Mouse (Mus musculus): Measurements from ENCODE around the gene Prr5l. TPM values are rescaled to one million over a fixed set of nuclear protein-coding genes. Genes with fewer than 3 reads are reported as not detected.
A peak's percentile ranks its signal among the peaks of the same experiment; 100 is the strongest.

The Prr5l gene
- polyA plus RNA-seq, 1 experiment from 2014 or later, result 8.2 TPM

DNA sequence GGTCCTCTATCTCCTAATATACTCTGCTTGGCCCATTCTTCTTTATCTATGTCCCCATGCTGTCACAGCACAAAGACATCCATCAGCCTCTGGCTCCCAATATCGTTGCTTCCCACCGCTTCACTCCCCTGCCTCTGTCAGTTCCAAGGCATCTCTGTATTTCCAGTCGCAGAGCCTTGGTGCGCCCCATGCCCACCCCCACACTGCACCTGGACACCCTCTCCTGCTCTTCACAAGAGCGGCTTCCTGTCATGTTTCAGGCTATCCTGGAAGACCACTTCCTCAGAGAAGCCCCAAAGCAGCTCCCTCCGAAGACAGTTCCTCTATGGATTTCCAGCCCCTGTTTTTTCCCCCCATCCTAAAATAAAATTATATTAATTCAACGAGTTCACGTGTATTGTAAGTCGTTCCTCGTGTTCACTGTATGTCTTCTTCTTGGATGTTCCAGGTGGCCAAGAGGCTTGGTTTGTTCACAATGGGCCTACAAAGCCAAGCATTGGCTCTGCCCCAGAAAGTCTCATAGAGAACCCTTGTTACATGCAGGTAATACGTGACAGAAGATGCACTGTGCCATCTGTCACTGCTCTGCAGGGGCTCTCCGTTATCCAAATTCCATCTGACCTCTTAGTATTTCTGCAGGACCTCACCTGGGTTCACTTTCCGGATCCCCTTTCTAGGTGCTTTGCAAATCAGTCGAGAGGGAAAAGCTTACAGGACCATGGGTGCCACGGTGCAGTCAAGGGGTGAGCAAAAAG is 26.7 kb upstream of the Prr5l start:
- no peak overlapping the region for H3K9ac ChIP-seq (replicated peaks; ENCODE audit: low read depth, low read length)
- 89% methylated on average over 15 of the region's 15 CpGs for WGBS
- no peaks in the 10 kb centered on the region for H3K9me3 ChIP-seq (ENCODE audit: control insufficient read depth, low read depth, low read length)
- no peaks in the 10 kb centered on the region for H3K36me3 ChIP-seq (ENCODE audit: control insufficient read depth, insufficient read depth, low read length)
- H3K4me1 ChIP-seq (ENCODE audit: control insufficient read depth, insufficient read depth, low read length), result no peaks in the 10 kb centered on the region
- no peak overlapping the region for H3K4me3 ChIP-seq (ENCODE audit: low read depth, low read length)
- no peak overlapping the region for H3K27ac ChIP-seq (ENCODE audit: low read length)
- no peak overlapping the region for H3K4me2 ChIP-seq (replicated peaks; ENCODE audit: low read depth, low read length)
- no peaks in the 10 kb centered on the region for H3K27me3 ChIP-seq (ENCODE audit: control insufficient read depth, insufficient read depth, low read length)
- no peak for ATAC-seq (ENCODE audit: insufficient number of reproducible peaks, insufficient read depth, low FRiP score, low read depth)

DNA sequence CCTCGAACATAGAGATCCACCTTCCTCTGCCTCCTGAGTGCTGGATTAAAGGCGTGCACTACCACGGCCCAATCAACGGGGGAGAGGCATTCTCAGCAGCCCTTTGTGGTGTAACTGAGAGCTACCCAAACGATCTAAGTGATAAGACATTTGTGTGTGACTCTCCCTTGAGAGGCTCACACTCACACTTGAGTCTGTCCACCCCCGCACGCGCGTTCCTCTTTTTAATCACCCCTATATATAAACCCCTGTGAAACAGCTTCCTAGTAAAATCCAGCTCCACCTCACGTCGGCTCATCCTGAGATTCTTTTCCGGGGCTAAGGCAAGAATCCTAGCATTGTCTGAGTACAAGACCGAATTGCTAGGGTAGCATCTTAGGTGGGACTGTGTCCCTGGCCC is 25.9 kb upstream of the Prr5l start:
- no peaks in the 10 kb centered on the region for H3K36me3 ChIP-seq (ENCODE audit: control insufficient read depth, insufficient read depth, low read length)
- H3K27ac ChIP-seq (ENCODE audit: low read length), result no peak overlapping the region
- no peaks in the 10 kb centered on the region for H3K4me1 ChIP-seq (ENCODE audit: control insufficient read depth, insufficient read depth, low read length)
- 78% methylated on average over 13 of the region's 13 CpGs for WGBS
- no peak overlapping the region for H3K9ac ChIP-seq (replicated peaks; ENCODE audit: low read depth, low read length)
- no peak for ATAC-seq (ENCODE audit: insufficient number of reproducible peaks, insufficient read depth, low FRiP score, low read depth)
- no peak overlapping the region for H3K4me2 ChIP-seq (replicated peaks; ENCODE audit: low read depth, low read length)
- H3K4me3 ChIP-seq (ENCODE audit: low read depth, low read length), result no peak overlapping the region
- no peaks in the 10 kb centered on the region for H3K9me3 ChIP-seq (ENCODE audit: control insufficient read depth, low read depth, low read length)
- no peaks in the 10 kb centered on the region for H3K27me3 ChIP-seq (ENCODE audit: control insufficient read depth, insufficient read depth, low read length)

DNA sequence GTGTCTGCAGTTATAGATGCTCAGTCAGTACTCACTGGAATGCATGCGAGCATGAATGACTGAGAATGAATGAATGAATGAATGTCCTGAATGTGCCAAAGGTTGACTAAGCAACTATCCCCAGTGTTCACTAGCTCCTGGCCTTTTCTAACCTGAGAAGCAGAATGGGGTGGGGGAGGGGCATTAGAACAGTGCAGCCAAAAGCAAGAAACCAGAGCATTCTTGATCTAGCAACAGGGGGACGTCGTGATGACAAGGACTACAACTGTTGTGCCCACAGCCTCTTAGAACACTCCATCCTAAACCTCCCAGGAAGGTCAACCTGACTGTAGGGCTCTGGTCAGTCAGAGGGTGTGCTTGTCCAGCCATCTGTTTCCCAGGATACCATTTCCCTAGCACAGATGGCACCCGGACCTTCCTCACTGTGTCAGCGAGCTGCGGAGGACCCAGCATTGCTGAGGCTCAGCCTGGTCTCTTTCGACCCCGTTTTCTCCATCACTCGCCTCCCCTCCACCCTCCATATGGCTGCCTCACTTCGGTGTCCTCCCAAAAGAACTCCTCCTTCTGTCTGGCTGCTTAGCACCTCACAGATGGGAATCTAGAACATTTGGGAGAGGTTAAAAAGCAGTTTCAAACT is 24.7 kb upstream of the Prr5l start:
- no peak for ATAC-seq (ENCODE audit: insufficient number of reproducible peaks, insufficient read depth, low FRiP score, low read depth)
- Histone ChIP-seq H3K4me3 (ENCODE audit: low read depth, low read length) (no peak overlapping the region), H3K27me3 (ENCODE audit: control insufficient read depth, insufficient read depth, low read length) (no peaks in the 10 kb centered on the region), H3K27ac (ENCODE audit: low read length) (no peak overlapping the region), H3K4me2 (replicated peaks; ENCODE audit: low read depth, low read length) (no peak overlapping the region), H3K9me3 (ENCODE audit: control insufficient read depth, low read depth, low read length) (no peaks in the 10 kb centered on the region), H3K36me3 (ENCODE audit: control insufficient read depth, insufficient read depth, low read length) (no peaks in the 10 kb centered on the region), H3K4me1 (ENCODE audit: control insufficient read depth, insufficient read depth, low read length) (no peaks in the 10 kb centered on the region), H3K9ac (replicated peaks; ENCODE audit: low read depth, low read length) (no peak overlapping the region)
- WGBS, result 82% methylated on average over 10 of the region's 10 CpGs

DNA sequence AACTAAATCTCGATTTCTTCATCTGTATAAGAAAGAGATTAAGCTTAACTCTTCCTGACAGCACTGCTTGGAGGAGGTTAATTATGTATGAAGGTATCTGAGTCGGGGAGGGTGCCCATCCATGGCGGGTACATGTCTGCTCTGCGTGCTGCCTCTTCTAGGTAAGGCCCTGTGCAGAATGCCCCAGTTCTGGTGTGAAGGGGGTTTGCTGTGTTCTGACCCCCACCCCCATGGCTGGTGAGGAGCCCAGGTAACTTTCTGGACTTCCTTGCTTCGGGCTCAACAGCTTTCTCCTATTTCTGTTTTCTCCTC is 23.5 kb upstream of the Prr5l start:
- Histone ChIP-seq H3K4me1 (ENCODE audit: control insufficient read depth, insufficient read depth, low read length) (no peaks in the 10 kb centered on the region), H3K27ac (ENCODE audit: low read length) (no peak overlapping the region), H3K9me3 (ENCODE audit: control insufficient read depth, low read depth, low read length) (no peaks in the 10 kb centered on the region), H3K36me3 (ENCODE audit: control insufficient read depth, insufficient read depth, low read length) (no peaks in the 10 kb centered on the region), H3K27me3 (ENCODE audit: control insufficient read depth, insufficient read depth, low read length) (no peaks in the 10 kb centered on the region), H3K4me2 (replicated peaks; ENCODE audit: low read depth, low read length) (peak overlapping the region; percentile 34), H3K4me3 (ENCODE audit: low read depth, low read length) (no peak overlapping the region), H3K9ac (replicated peaks; ENCODE audit: low read depth, low read length) (no peak overlapping the region)
- WGBS, result 49% methylated on average over 5 of the region's 5 CpGs
- ATAC-seq (ENCODE audit: insufficient number of reproducible peaks, insufficient read depth, low FRiP score, low read depth), result no peak

DNA sequence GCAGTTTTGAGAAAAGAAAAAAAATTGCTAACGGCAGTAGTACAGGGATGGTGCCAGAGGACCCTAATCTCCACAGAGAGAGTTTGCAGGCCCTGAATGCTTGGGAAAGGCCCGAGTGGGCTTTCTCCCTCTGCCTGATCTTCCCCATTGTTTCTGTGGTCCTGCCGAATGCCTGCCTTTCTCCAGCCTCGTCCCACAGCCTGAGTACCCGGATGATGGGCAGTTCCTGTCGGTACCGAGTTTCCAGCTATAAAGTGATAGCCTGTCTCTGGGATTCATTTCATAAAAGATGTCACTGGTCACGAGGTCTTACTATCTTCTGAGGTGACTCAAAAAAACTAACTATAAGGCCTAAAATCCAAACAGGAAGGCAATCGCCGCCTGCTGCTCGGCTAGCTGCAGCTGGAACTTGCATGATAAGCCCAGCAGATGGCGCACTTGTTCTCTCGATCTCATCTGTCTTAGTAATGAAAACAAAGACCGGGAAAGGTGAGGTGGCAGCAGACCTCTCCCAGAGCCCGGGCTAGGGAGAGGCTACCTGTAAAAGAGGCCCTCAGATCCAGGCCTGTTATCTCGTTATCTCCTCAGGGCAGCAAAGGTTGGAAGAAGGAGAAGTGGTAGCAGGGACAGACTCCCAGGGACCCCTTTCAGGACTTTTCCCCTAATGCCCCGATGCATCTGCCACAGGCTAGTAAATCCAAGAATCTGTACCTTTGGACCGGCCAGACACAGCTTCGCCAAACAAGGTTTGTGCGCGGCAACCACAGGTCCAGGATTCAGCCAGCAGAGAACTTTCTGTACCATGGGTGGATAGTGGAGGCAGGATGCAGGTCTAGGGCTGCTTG is 22.9 kb upstream of the Prr5l start:
- Histone ChIP-seq H3K9ac (replicated peaks; ENCODE audit: low read depth, low read length) (no peak overlapping the region), H3K27ac (ENCODE audit: low read length) (no peak overlapping the region), H3K36me3 (ENCODE audit: control insufficient read depth, insufficient read depth, low read length) (no peaks in the 10 kb centered on the region), H3K9me3 (ENCODE audit: control insufficient read depth, low read depth, low read length) (no peaks in the 10 kb centered on the region), H3K27me3 (ENCODE audit: control insufficient read depth, insufficient read depth, low read length) (no peaks in the 10 kb centered on the region), H3K4me1 (ENCODE audit: control insufficient read depth, insufficient read depth, low read length) (no peaks in the 10 kb centered on the region), H3K4me3 (ENCODE audit: low read depth, low read length) (0 out of 2 replicates have a peak overlapping the region, but pooled peaks have one; percentile 9), H3K4me2 (replicated peaks; ENCODE audit: low read depth, low read length) (peak overlapping the region; percentile 34)
- peak; percentile 66; the same call in 1 of the 2 replicates for ATAC-seq (ENCODE audit: insufficient number of reproducible peaks, insufficient read depth, low FRiP score, low read depth)
- WGBS, result 25% methylated on average over 21 of the region's 21 CpGs

DNA sequence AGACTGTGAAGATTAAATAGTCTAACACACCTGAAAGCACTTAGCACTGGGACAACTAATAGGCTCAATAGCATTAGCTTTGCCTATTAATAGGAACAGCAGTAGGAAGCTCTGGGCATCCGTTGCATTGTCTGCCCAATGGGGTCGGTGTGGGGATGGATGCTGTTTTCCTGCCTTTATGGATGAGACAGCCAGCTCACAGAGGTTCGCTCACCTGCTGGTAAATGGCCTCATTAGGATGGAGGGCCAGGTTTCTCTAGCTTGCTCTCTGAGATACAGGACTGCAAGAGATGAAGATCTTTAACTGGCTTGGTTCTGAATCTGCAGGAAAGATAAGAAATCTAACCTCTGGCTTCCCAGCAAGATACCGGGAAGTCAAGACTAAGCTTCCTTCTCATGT is 19.4 kb upstream of the Prr5l start:
- no peaks in the 10 kb centered on the region for H3K9me3 ChIP-seq (ENCODE audit: control insufficient read depth, low read depth, low read length)
- no peaks in the 10 kb centered on the region; the same call in 1 of the 2 replicates for H3K36me3 ChIP-seq (ENCODE audit: control insufficient read depth, insufficient read depth, low read length)
- no peak for ATAC-seq (ENCODE audit: insufficient number of reproducible peaks, insufficient read depth, low FRiP score, low read depth)
- 89% methylated on average over 4 of the region's 4 CpGs for WGBS
- no peak overlapping the region for H3K9ac ChIP-seq (replicated peaks; ENCODE audit: low read depth, low read length)
- no peak overlapping the region for H3K27ac ChIP-seq (ENCODE audit: low read length)
- H3K4me2 ChIP-seq (replicated peaks; ENCODE audit: low read depth, low read length), result no peak overlapping the region
- no peaks in the 10 kb centered on the region for H3K27me3 ChIP-seq (ENCODE audit: control insufficient read depth, insufficient read depth, low read length)
- no peak overlapping the region for H3K4me3 ChIP-seq (ENCODE audit: low read depth, low read length)
- H3K4me1 ChIP-seq (ENCODE audit: control insufficient read depth, insufficient read depth, low read length), result no peaks in the 10 kb centered on the region

DNA sequence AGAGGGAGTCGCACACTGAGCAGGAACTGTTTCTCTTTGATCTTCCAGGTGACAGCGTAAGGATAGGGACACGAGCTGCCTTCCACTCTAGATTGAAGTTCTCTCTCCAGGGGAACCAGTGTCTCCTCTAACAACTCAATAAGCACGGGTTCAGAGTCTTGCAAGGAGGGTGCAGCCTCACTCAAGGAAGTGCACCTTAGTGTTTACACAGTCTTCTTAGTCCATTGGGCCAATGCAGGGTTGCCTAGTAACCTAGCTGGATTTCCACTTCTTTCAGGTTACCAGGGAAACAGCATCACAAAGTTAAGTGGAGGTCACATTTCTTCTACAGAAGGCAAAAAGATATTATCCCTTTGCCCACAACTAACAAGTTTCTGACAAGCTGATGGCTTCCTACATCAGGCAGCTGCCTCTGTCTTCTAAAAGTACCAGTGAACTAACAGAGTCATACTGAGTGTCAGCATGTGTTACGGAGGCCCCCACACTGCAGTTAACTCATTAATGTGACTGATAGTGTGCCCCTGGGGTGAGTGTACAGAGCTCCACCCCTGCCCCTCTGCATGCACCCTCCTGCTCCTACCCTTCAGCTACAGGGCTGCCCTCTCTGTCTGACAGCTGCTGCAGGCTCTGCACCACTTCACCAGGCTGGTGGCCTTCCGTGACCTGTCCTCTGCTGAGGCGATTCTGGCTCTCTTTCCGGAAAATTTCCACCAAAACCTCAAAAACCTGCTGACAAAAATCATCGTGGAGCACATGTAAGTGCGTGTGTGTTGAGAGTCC is 13.8 kb upstream of the Prr5l start:
- no peak overlapping the region for H3K27ac ChIP-seq (ENCODE audit: low read length)
- no peak for ATAC-seq (ENCODE audit: insufficient number of reproducible peaks, insufficient read depth, low FRiP score, low read depth)
- no peak overlapping the region for H3K4me3 ChIP-seq (ENCODE audit: low read depth, low read length)
- no peak overlapping the region for H3K4me2 ChIP-seq (replicated peaks; ENCODE audit: low read depth, low read length)
- no peaks in the 10 kb centered on the region for H3K9me3 ChIP-seq (ENCODE audit: control insufficient read depth, low read depth, low read length)
- H3K27me3 ChIP-seq (ENCODE audit: control insufficient read depth, insufficient read depth, low read length), result no peaks in the 10 kb centered on the region
- no peaks in the 10 kb centered on the region for H3K4me1 ChIP-seq (ENCODE audit: control insufficient read depth, insufficient read depth, low read length)
- no peak overlapping the region for H3K9ac ChIP-seq (replicated peaks; ENCODE audit: low read depth, low read length)
- no peaks in the 10 kb centered on the region; the same call in 1 of the 2 replicates for H3K36me3 ChIP-seq (ENCODE audit: control insufficient read depth, insufficient read depth, low read length)
- WGBS, result 55% methylated on average over 10 of the region's 10 CpGs

DNA sequence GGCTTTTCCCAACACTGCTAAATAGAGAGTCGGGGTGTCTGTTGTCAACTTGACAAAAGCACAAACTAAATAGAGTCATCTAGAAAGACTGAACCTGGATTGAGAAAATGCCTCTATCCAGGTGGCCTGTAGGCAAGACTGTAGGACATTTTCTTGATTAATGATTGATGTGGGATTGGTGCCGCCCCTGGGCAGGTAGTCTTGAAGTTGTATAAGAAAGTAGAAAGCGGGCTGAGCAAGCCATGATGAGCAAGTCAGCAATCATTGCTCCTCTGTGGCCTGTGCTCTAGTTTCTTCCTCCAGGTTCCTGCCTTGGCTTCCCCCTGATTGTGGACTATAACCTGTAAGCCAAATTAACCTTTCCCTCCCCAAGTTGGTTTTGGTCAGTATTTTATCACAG is 11.3 kb upstream of the Prr5l start:
- no peak overlapping the region for H3K9ac ChIP-seq (replicated peaks; ENCODE audit: low read depth, low read length)
- 91% methylated on average over 3 of the region's 3 CpGs for WGBS
- H3K4me3 ChIP-seq (ENCODE audit: low read depth, low read length), result no peak overlapping the region
- no peak overlapping the region for H3K27ac ChIP-seq (ENCODE audit: low read length)
- no peak for ATAC-seq (ENCODE audit: insufficient number of reproducible peaks, insufficient read depth, low FRiP score, low read depth)
- no peak overlapping the region for H3K4me2 ChIP-seq (replicated peaks; ENCODE audit: low read depth, low read length)
- no peaks in the 10 kb centered on the region for H3K27me3 ChIP-seq (ENCODE audit: control insufficient read depth, insufficient read depth, low read length)
- H3K9me3 ChIP-seq (ENCODE audit: control insufficient read depth, low read depth, low read length), result no peaks in the 10 kb centered on the region
- H3K4me1 ChIP-seq (ENCODE audit: control insufficient read depth, insufficient read depth, low read length), result no peaks in the 10 kb centered on the region
- H3K36me3 ChIP-seq (ENCODE audit: control insufficient read depth, insufficient read depth, low read length), result no peaks in the 10 kb centered on the region
